Mouse (Mus musculus): ENCODE measurements around the gene Arhgap18.

GRCm38 (mm10) chr10:26825246-26825889 is 72.1 kb downstream of the Arhgap18 start:
- TF ChIP-seq CTCF (IDR thresholded peaks at IDR 0.05; ENCODE audit: extremely low read depth, insufficient read depth, low read length) (no peak), POLR2A (IDR thresholded peaks at IDR 0.05; ENCODE audit: extremely low read depth, insufficient read depth, low read length) (no peak)

All from cortical plate, adult 2 months (tissue).